Mouse (Mus musculus) embryonic facial prominence, embryonic 14.5 days (tissue): ENCODE results near the gene 1700092M07Rik. TPM values are rescaled to one million over a fixed set of nuclear protein-coding genes. Genes with fewer than 3 reads are reported as not detected.
"Not testable (repeated sequence)": the region's sequence is repeated elsewhere in the genome, so short reads cannot be mapped to it uniquely, and the experiment has no call there.

Experiments used
- ATAC-seq: fragments of 200-750 bp; cut with Nextera tagmentation; 2 replicates; pipeline ENCODE4 v1.8.0; 2017; ENCODE audit warnings: low read depth, moderate number of reproducible peaks, moderate TSS enrichment
- DNase-seq: peaks from one replicate; pipeline ENCODE4 v3.0.0-alpha.2; 2015; ENCODE audit warnings: low spot score
- H3K27ac ChIP-seq: fragments of 300-500 bp; sonication (generic); replicated peaks from 2 replicates; pipeline ENCODE4 v1.5.1; 2014; ENCODE audit warnings: low read depth, mild to moderate bottlenecking, low read length, moderate library complexity
- H3K27me3 ChIP-seq: fragments of 300-500 bp; sonication (generic); replicated peaks from 2 replicates; pipeline ENCODE4 v1.6.1; 2014; ENCODE audit warnings: low read length; ENCODE audit not compliant: control insufficient read depth, insufficient read depth
- H3K36me3 ChIP-seq: fragments of 300-500 bp; sonication (generic); 2 replicates; pipeline ENCODE4 v1.6.1; 2014; ENCODE audit warnings: low read length, mixed read lengths; ENCODE audit not compliant: control insufficient read depth, insufficient read depth
- H3K4me1 ChIP-seq: fragments of 300-500 bp; sonication (generic); 2 replicates; pipeline ENCODE4 v1.6.1; 2014; ENCODE audit warnings: antibody characterized with exemption, low read length; ENCODE audit not compliant: control insufficient read depth, insufficient read depth
- H3K4me2 ChIP-seq: fragments of 300-500 bp; sonication (generic); 2 replicates; pipeline ENCODE4 v1.6.1; 2014; ENCODE audit warnings: low read depth, mild to moderate bottlenecking, low read length, moderate library complexity, mixed read lengths
- H3K4me3 ChIP-seq: fragments of 300-500 bp; sonication (generic); 2 replicates; pipeline ENCODE4 v1.5.1; 2014; ENCODE audit warnings: low read depth, mild to moderate bottlenecking, low read length
- H3K9ac ChIP-seq: fragments of 300-500 bp; sonication (generic); 2 replicates; pipeline ENCODE4 v1.6.1; 2014; ENCODE audit warnings: low read depth, mild to moderate bottlenecking, low read length, moderate library complexity, mixed read lengths
- H3K9me3 ChIP-seq: fragments of 300-500 bp; sonication (generic); 2 replicates; pipeline ENCODE4 v1.6.1; 2016; ENCODE audit warnings: low read length; ENCODE audit not compliant: control insufficient read depth
- WGBS: fragments of 180-500 bp; shearing (Covaris S2); extraction: QIAGEN DNeasy Blood & Tissue Kit; methylation state at CpG from one replicate; pipeline ENCODE4 v1.1.7; 2014; 5-methylcytosine and 5-hydroxymethylcytosine counted together
- polyA plus RNA-seq: library from polyadenylated mRNA; unstranded; fragments of >200 nt; fragmentation: Nextera tagmentation; extraction: Ambion mirVana; gene quantifications from 2 replicates; pipeline ENCODE4 v1.2.1, GENCODE M21; 2014

1700092M07Rik gene
- polyA plus RNA-seq, 1 experiment from 2014 or later, result 0.85 TPM

DNA sequence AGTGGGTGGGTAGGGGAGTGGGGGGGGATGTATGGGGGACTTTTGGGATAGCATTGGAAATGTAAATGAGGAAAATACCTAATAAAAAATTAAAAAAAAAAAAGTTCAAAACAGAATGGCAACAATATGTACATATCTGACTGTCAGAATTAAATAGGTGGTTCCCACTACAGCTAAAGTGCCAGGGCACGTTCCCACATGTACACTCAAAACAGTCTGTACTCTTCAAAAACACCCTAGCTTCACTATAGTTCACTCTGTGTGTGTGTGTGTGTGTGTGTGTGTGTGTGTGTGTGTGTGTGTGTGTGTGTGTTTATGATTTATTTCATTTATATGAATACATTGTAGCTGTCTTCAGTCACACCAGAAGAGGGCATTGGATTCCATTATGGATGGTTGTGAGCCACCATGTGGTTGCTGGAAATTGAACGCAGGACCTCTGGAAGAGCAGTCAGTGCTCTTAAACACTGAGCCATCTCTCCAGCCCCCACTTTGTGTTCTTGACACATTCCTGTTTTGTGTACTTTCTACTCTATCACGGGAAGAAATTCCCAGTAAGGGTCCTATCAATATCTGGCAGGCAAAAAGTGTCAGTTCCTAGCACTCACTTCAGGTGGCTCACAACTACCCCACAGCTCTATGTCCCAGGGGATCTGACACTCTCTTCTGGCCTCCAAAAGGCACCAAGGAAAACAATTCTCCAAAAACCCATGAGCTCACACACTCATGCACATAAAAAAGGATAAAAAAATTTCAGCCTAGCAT lies 12.0 kb upstream of the 1700092M07Rik start:
- H3K9me3 ChIP-seq, H3K4me2 ChIP-seq, DNase-seq, H3K27me3 ChIP-seq, H3K9ac ChIP-seq, H3K27ac ChIP-seq, ATAC-seq, H3K4me3 ChIP-seq: not testable (repeated sequence)
- H3K4me1 ChIP-seq, result peaks cover 13% of the 10 kb centered on the region; the same call in 1 of the 2 replicates
- WGBS, result 44% methylated on average over 3 of the region's 3 CpGs
- peaks cover 29% of the 10 kb centered on the region for H3K36me3 ChIP-seq

GRCm38 (mm10) chr19:8734334-8734733 lies 6.2 kb upstream of the 1700092M07Rik start:
- ATAC-seq (no peak), DNase-seq (no peak)
- WGBS, result 70% methylated on average over 3 of the region's 3 CpGs
- no peak overlapping the region; the same call in 1 of the 2 replicates for H3K9ac ChIP-seq
- H3K27ac ChIP-seq, result no peak overlapping the region
- no peaks in the 10 kb centered on the region for H3K27me3 ChIP-seq
- H3K9me3 ChIP-seq, result no peaks in the 10 kb centered on the region
- peaks cover 21% of the 10 kb centered on the region for H3K36me3 ChIP-seq
- no peak overlapping the region for H3K4me3 ChIP-seq
- 0 out of 2 replicates have a peak, but pooled peaks cover 4% of the 10 kb centered on the region for H3K4me1 ChIP-seq
- no peak overlapping the region for H3K4me2 ChIP-seq

DNA sequence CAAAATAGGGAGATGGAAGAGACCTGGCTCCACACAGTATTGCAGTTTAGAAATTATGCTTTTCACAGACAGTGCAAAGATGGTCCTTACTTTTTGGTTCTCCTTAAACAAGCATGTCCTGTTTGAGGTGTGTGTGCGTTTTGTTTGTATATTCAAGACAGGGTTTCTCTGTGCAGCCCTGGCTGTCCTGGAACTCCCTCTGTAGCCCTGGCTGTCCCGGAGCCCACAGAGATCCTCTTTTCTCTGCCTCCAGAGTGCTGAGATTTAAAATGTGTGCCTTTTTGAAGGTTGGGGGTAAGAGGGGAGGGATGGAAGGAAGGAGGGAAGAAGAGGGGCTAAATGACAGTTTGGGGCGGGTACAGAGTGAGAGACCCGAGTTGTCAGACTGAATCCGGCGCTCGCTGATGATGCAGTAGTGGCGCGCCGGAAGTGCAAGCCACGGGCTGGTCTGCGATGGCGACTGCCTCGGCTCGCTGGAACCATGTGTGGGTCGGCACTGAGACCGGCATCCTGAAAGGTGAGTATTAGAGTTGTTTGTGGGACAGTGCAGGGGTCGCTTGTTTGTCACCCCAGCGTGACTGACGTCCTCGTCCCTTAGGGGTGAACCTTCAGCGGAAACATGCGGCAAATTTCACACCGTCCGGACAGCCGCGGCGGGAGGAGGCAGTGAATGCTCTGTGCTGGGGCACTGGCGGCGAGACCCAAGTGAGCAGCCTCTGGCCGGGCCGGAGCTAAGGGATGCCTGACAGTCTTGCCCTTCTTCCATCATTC lies 4.9 kb upstream of the 1700092M07Rik start, which contains the start of gene Wdr74:
TSS of gene Wdr74 (plus strand) at position 439 of the 771 bp plus-strand sequence.
- H3K9me3 ChIP-seq, result no peaks in the 10 kb centered on the region
- H3K36me3 ChIP-seq, result peaks cover 32% of the 10 kb centered on the region
- DNase-seq (peak; percentile 95), ATAC-seq (peak; percentile 94)
- WGBS, result under 1% methylated on average over 30 of the region's 32 CpGs
- H3K27ac ChIP-seq, result peak within 1 kb of the TSS; percentile 61
- H3K4me2 ChIP-seq, result peak within 1 kb of the TSS; percentile 88
- peak within 1 kb of the TSS; percentile 76 for H3K9ac ChIP-seq
- peak within 1 kb of the TSS; percentile 83 for H3K4me3 ChIP-seq
- H3K4me1 ChIP-seq, result peaks cover 6% of the 10 kb centered on the region
- no peaks in the 10 kb centered on the region for H3K27me3 ChIP-seq

- Histone ChIP-seq H3K9me3 (no peaks in the 10 kb centered on the region), H3K9ac (peak overlapping the region; percentile 76), H3K4me3 (peak overlapping the region; percentile 83), H3K27me3 (no peaks in the 10 kb centered on the region), H3K36me3 (peaks cover 36% of the 10 kb centered on the region), H3K4me2 (peak overlapping the region; percentile 88), H3K27ac (peak overlapping the region; percentile 61; the same call in 1 of the 2 replicates), H3K4me1 (peaks cover 10% of the 10 kb centered on the region)
- ATAC-seq (peak; percentile 35), DNase-seq (no peak)
- 2% methylated on average over 11 of the region's 11 CpGs for WGBS
Observed at GRCm38 (mm10) chr19:8736160-8736467, 4.4 kb upstream of the 1700092M07Rik start.

DNA sequence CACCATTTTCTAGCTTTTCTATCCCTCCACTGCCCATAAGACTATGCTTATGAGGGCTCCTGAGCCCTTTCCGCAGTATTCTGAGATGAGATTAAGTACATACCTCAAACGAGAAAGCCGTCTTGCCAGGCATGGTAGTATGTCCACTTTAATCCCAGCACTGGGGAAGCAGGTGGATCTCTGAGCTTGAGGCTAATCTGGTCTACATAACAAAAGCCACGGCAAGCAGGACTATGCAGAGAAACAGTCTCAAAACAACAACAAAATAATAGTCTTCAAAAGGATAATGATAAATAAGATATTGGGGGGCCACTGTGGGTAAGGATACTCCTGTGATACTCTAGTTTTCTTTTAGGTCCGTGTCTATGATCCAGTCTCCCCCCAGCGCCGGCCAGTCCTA lies 1.6 kb upstream of the 1700092M07Rik start:
- WGBS, result 89% methylated on average over 7 of the region's 7 CpGs
- no peak overlapping the region for H3K4me3 ChIP-seq

GRCm38 (mm10) chr19:8739646-8740045 lies 872 bp upstream of the 1700092M07Rik start:
- DNase-seq (no peak), ATAC-seq (no peak)
- no peak overlapping the region for H3K4me3 ChIP-seq
- H3K9ac ChIP-seq, result no peak overlapping the region
- no peaks in the 10 kb centered on the region for H3K27me3 ChIP-seq
- H3K9me3 ChIP-seq, result no peaks in the 10 kb centered on the region
- WGBS, result 90% methylated on average over 6 of the region's 6 CpGs
- H3K27ac ChIP-seq, result no peak overlapping the region
- peaks cover 54% of the 10 kb centered on the region for H3K36me3 ChIP-seq
- H3K4me1 ChIP-seq, result peaks cover 13% of the 10 kb centered on the region
- H3K4me2 ChIP-seq, result no peak overlapping the region

More for the DNA sequence above, 1.6 kb upstream of the 1700092M07Rik start:
- DNase-seq, result no peak
- H3K36me3 ChIP-seq, result peaks cover 47% of the 10 kb centered on the region
- peaks cover 13% of the 10 kb centered on the region for H3K4me1 ChIP-seq
- no peak for ATAC-seq
- no peak overlapping the region for H3K4me2 ChIP-seq
- H3K27ac ChIP-seq, result no peak overlapping the region
- no peaks in the 10 kb centered on the region for H3K9me3 ChIP-seq
- no peak overlapping the region for H3K9ac ChIP-seq
- H3K27me3 ChIP-seq, result no peaks in the 10 kb centered on the region

GRCm38 (mm10) chr19:8741243-8741869 lies 838 bp downstream of the 1700092M07Rik start, which contains the start of gene Stx5a:
TSS of gene Stx5a (plus strand) at chr19:8741413.
- peak within 1 kb of the TSS; percentile 93 for H3K27ac ChIP-seq
- peak within 1 kb of the TSS; percentile 99 for H3K4me2 ChIP-seq
- H3K9ac ChIP-seq, result peak within 1 kb of the TSS; percentile 90
- H3K4me3 ChIP-seq, result peak within 1 kb of the TSS; percentile 89
- peak; percentile 98 for ATAC-seq
- WGBS, result under 1% methylated on average over 32 of the region's 36 CpGs
- H3K27me3 ChIP-seq, result no peaks in the 10 kb centered on the region
- peak; percentile 99 for DNase-seq
- H3K9me3 ChIP-seq, result no peaks in the 10 kb centered on the region
- H3K36me3 ChIP-seq, result peaks cover 72% of the 10 kb centered on the region
- peaks cover 9% of the 10 kb centered on the region for H3K4me1 ChIP-seq

GRCm38 (mm10) chr19:8742176-8742575 lies 1.7 kb downstream of the 1700092M07Rik start:
- H3K4me2 ChIP-seq, result peak overlapping the region; percentile 99
- H3K4me1 ChIP-seq, result peaks cover 9% of the 10 kb centered on the region
- ATAC-seq (no peak), DNase-seq (no peak)
- H3K9ac ChIP-seq, result peak overlapping the region; percentile 90
- H3K27ac ChIP-seq, result peak overlapping the region; percentile 93
- 19% methylated on average over 14 of the region's 14 CpGs for WGBS
- no peaks in the 10 kb centered on the region for H3K9me3 ChIP-seq
- H3K4me3 ChIP-seq, result peak overlapping the region; percentile 89
- H3K36me3 ChIP-seq, result peaks cover 80% of the 10 kb centered on the region
- H3K27me3 ChIP-seq, result no peaks in the 10 kb centered on the region
